Mouse (Mus musculus) cerebellum, adult 9-10 months (tissue): Measurements from ENCODE around the gene Snai3.

ENCODE experiments used
- DNase-seq: peaks from one replicate; pipeline ENCODE4 v3.0.0; 2022

Gene Snai3

GRCm38 (mm10) chr8:122460524-122461472 is at the start of gene Snai3:
Gene Snai3 (minus strand): TSS chr8:122460733.
- peak; percentile 71 for DNase-seq

GRCm38 (mm10) chr8:122500856-122501255 is 40.3 kb upstream of the Snai3 start:
- peak; percentile 86 for DNase-seq

- no peak for DNase-seq
These were observed 37.4 kb upstream of the Snai3 start for GRCm38 (mm10) chr8:122497912-122498311.

GRCm38 (mm10) chr8:122497016-122497734 is 36.6 kb upstream of the Snai3 start:
- no peak for DNase-seq

GRCm38 (mm10) chr8:122488387-122488786 is 27.9 kb upstream of the Snai3 start:
- DNase-seq = no peak

GRCm38 (mm10) chr8:122484831-122485230 is 24.3 kb upstream of the Snai3 start:
- DNase-seq = no peak

- no peak for DNase-seq
These were observed 23.3 kb upstream of the Snai3 start for GRCm38 (mm10) chr8:122483877-122484276.

- DNase-seq = no peak
These were observed 21.9 kb upstream of the Snai3 start for GRCm38 (mm10) chr8:122482448-122482847.

GRCm38 (mm10) chr8:122475580-122476320 is 15.2 kb upstream of the Snai3 start, which contains the start of the genes Rnf166 and Ctu2:
Gene Rnf166 (minus strand): TSS chr8:122476064.
Gene Ctu2 (plus strand): TSS chr8:122476143.
- DNase-seq = peak; percentile 85

GRCm38 (mm10) chr8:122474951-122475560 is 14.5 kb upstream of the Snai3 start:
- peak; percentile 63 for DNase-seq

- no peak for DNase-seq
These were observed 13.4 kb upstream of the Snai3 start for GRCm38 (mm10) chr8:122473911-122474421.

- DNase-seq = no peak
These were observed 10.2 kb upstream of the Snai3 start for GRCm38 (mm10) chr8:122470691-122471090.

GRCm38 (mm10) chr8:122469965-122470364 is 9.4 kb upstream of the Snai3 start:
- no peak for DNase-seq

GRCm38 (mm10) chr8:122469407-122469806 is 8.9 kb upstream of the Snai3 start:
- DNase-seq = no peak

GRCm38 (mm10) chr8:122467816-122468215 is 7.3 kb upstream of the Snai3 start:
- no peak for DNase-seq

- DNase-seq = no peak
These were observed 4.5 kb upstream of the Snai3 start for GRCm38 (mm10) chr8:122464985-122465384.

GRCm38 (mm10) chr8:122463651-122464640 is 3.4 kb upstream of the Snai3 start:
- no peak for DNase-seq

- no peak for DNase-seq
These were observed 2.0 kb upstream of the Snai3 start for GRCm38 (mm10) chr8:122462510-122462909.

GRCm38 (mm10) chr8:122461473-122462148 is 1.1 kb upstream of the Snai3 start:
- no peak for DNase-seq

- no peak for DNase-seq
These were observed 543 bp downstream of the Snai3 start for GRCm38 (mm10) chr8:122459990-122460389.
